Comparison of ENCODE assay signal across 18 mouse cellular contexts in genomic region chr11:97836541-97836940, GRCm38 (mm10). TPM values are rescaled to one million over a fixed set of nuclear protein-coding genes. Genes with fewer than 3 reads are reported as not detected.
DNase-seq lines count a peak whose midpoint lies in the region; ATAC-seq and TF ChIP-seq lines count a peak whose summit lies in the region.
"Had no signal": no experiment of that assay in that cellular context is flagged by ENCODE, and none has a peak within 500 bp of the region (broad histone marks: within the 10 kb centered on the region; RNA-seq: fewer than 3 reads in every experiment).

No protein-coding gene starts in this region.

- H3K79me2 ChIP-seq in liver, adult 2 months (ENCODE audit: control insufficient read depth, insufficient read depth, low read length) = peaks cover 3% of the 10 kb centered on the region; the same call in 1 of the 2 replicates

- 60% methylated on average over 8 of the region's 8 CpGs for WGBS in liver, adult 2 months
- WGBS in liver, embryonic 11.5 days = 50% methylated on average over 8 of the region's 8 CpGs

- no peaks in the 10 kb centered on the region for H3K27me3 ChIP-seq in liver, adult 2 months (ENCODE audit: control insufficient read depth, insufficient read depth, low read length)
- H3K27me3 ChIP-seq in liver, embryonic 11.5 days (replicated peaks; ENCODE audit: control insufficient read depth, insufficient read depth, low read length) = no peaks in the 10 kb centered on the region
- H3K27me3 ChIP-seq: embryonic facial prominence, embryonic 12.5 days; limb, embryonic 12.5 days; midbrain, embryonic 12.5 days had no signal

- H3K4me1 ChIP-seq in liver, adult 2 months (ENCODE audit: control insufficient read depth, insufficient read depth, low read length) = peaks cover 16% of the 10 kb centered on the region
- peaks cover 20% of the 10 kb centered on the region for H3K4me1 ChIP-seq in liver, embryonic 11.5 days (replicated peaks; ENCODE audit: control insufficient read depth, insufficient read depth, low read length)

- intact Hi-C loops in left cerebral cortex, postnatal 14 days (cut with DNase I) = no loop called here

- peaks cover 17% of the 10 kb centered on the region for H3K36me3 ChIP-seq in liver, adult 2 months (ENCODE audit: control insufficient read depth, insufficient read depth, low read length)
- H3K36me3 ChIP-seq in liver, embryonic 11.5 days (ENCODE audit: control insufficient read depth, insufficient read depth, low read length) = peaks cover 11% of the 10 kb centered on the region

- no peak for TF ChIP-seq POLR2A in liver, adult 2 months (IDR thresholded peaks at IDR 0.05; ENCODE audit: extremely low read depth, insufficient read depth, low read length)

- no peak for TF ChIP-seq CTCF in liver, adult 2 months (IDR thresholded peaks at IDR 0.05; ENCODE audit: low read depth, low read length)

- ATAC-seq in cerebellum, adult (ENCODE audit: insufficient number of reproducible peaks, low FRiP score, low TSS enrichment) = no peak
- no peak for ATAC-seq in liver, embryonic 11.5 days (replicated peaks; ENCODE audit: low FRiP score)
- ATAC-seq: forebrain, postnatal 0 days; hindbrain, embryonic 16.5 days had no signal

- H3K9ac ChIP-seq in liver, adult 2 months (ENCODE audit: low read depth, low read length) = no peak overlapping the region
- no peak overlapping the region for H3K9ac ChIP-seq in liver, embryonic 11.5 days (ENCODE audit: low read depth, low read length)
- H3K9ac ChIP-seq: embryonic facial prominence, embryonic 12.5 days; forebrain, postnatal 0 days; limb, embryonic 12.5 days; midbrain, embryonic 12.5 days had no signal

- H3K27ac ChIP-seq in liver, adult 2 months (replicated peaks; ENCODE audit: insufficient read depth, low read depth, low read length) = peak overlapping the region; percentile 29
- no peak overlapping the region for H3K27ac ChIP-seq in liver, embryonic 11.5 days (ENCODE audit: low read depth, low read length)
- H3K27ac ChIP-seq: embryonic facial prominence, embryonic 12.5 days; limb, embryonic 12.5 days; midbrain, embryonic 12.5 days had no signal

- no peak overlapping the region for H3K4me3 ChIP-seq in liver, adult 2 months (ENCODE audit: insufficient read depth, low read depth, low read length)
- no peak overlapping the region for H3K4me3 ChIP-seq in liver, embryonic 11.5 days (ENCODE audit: low read depth, low read length)
- H3K4me3 ChIP-seq: embryonic facial prominence, embryonic 12.5 days; limb, embryonic 12.5 days; midbrain, embryonic 12.5 days; myocyte had no signal

- no peak overlapping the region for H3K4me2 ChIP-seq in liver, embryonic 11.5 days
- H3K4me2 ChIP-seq: embryonic facial prominence, embryonic 12.5 days; limb, embryonic 12.5 days; midbrain, embryonic 12.5 days had no signal

- H3K9me3 ChIP-seq in liver, embryonic 11.5 days (ENCODE audit: control insufficient read depth, low read length) = no peaks in the 10 kb centered on the region
- H3K9me3 ChIP-seq: embryonic facial prominence, embryonic 12.5 days; limb, embryonic 12.5 days; midbrain, embryonic 12.5 days had no signal

- peak; percentile 23 for DNase-seq in cerebellum, adult 9-10 months
- no peak for DNase-seq in liver, adult 2 months (ENCODE audit: extremely low read depth, low read depth, low spot score)
- DNase-seq in liver, embryonic 11.5 days (ENCODE audit: low spot score) = no peak
- DNase-seq in T-cell, adult 2 months (ENCODE audit: low spot score) = peak; percentile 30
- peak; percentile 61 for DNase-seq in thymus, postnatal 14 days
- no peak for DNase-seq in frontal cortex, postnatal 14 days (ENCODE audit: low spot score in 2 of 2)
- no peak for DNase-seq in left cerebral cortex, postnatal 14 days (ENCODE audit: low spot score in 2 of 2)
- DNase-seq: forebrain, postnatal 0 days; gastrocnemius, postnatal 14 days; kidney, adult 9 months; layer of hippocampus, postnatal 36 days; lung, adult 18-20 months had no signal

RNA-seq across cellular contexts. Expression of gene B230217C12Rik, which starts 4.0 kb away (rescaled TPM):
- 0.09 and 0.27 TPM in 2 replicates for total RNA-seq in liver, adult 2 months (2014; rRNA removed)
- polyA plus RNA-seq in liver, adult 2 months (2012; rRNA removed) = 0.14 and 0.29 TPM in 2 replicates
- 3.7 and 5.4 TPM in 2 replicates for polyA plus RNA-seq in liver, embryonic 11.5 days (2014; fragmentation: Nextera tagmentation; extraction: Ambion mirVana)
- 10 to 100 TPM; 48.5 to 52.8 TPM for total RNA-seq in left cerebral cortex, postnatal 14 days (2021)

RNA-seq across cellular contexts. Expression of gene Lasp1, which starts 37.7 kb away (rescaled TPM):
- total RNA-seq in liver, adult 2 months (2014; rRNA removed) = 23.3 and 33.3 TPM in 2 replicates
- 80.5 and 85.4 TPM in 2 replicates for polyA plus RNA-seq in liver, adult 2 months (2012; rRNA removed)
- polyA plus RNA-seq in liver, embryonic 11.5 days (2014; fragmentation: Nextera tagmentation; extraction: Ambion mirVana) = 54.7 and 55.3 TPM in 2 replicates
- 100 to 1,000 TPM; 189 to 204 TPM for total RNA-seq in left cerebral cortex, postnatal 14 days (2021)

RNA-seq across cellular contexts. Expression of gene Fbxo47, which starts 47.4 kb away (rescaled TPM):
- total RNA-seq in liver, adult 2 months (2014; rRNA removed) = 1.4 and 1.9 TPM in 2 replicates
- 0.17 and 0.27 TPM in 2 replicates for polyA plus RNA-seq in liver, adult 2 months (2012; rRNA removed)
- 1.1 TPM in 2 replicates for polyA plus RNA-seq in liver, embryonic 11.5 days (2014; fragmentation: Nextera tagmentation; extraction: Ambion mirVana)
- total RNA-seq in left cerebral cortex, postnatal 14 days (2021) = under 1 TPM; 0.86 to 0.99 TPM

RNA-seq across cellular contexts. Expression of gene Rpl23, which starts 54.3 kb away (rescaled TPM):
- 240 and 283 TPM in 2 replicates for total RNA-seq in liver, adult 2 months (2014; rRNA removed)
- polyA plus RNA-seq in liver, adult 2 months (2012; rRNA removed) = 68.5 and 71.4 TPM in 2 replicates
- 756 and 842 TPM in 2 replicates for polyA plus RNA-seq in liver, embryonic 11.5 days (2014; fragmentation: Nextera tagmentation; extraction: Ambion mirVana)
- total RNA-seq in left cerebral cortex, postnatal 14 days (2021) = 100 to 1,000 TPM; 342 to 343 TPM

Comparison
In these comparisons a context has a peak if more than half of its experiments do, and no peak if none do; other contexts are left out.
1. DNase-seq: peak in cerebellum, adult 9-10 months (single experiment), T-cell, adult 2 months (single experiment) and thymus, postnatal 14 days (single experiment); none in liver, adult 2 months (single experiment), liver, embryonic 11.5 days (single experiment), frontal cortex, postnatal 14 days (0 of 2) and left cerebral cortex, postnatal 14 days (0 of 2).
2. RNA of gene B230217C12Rik, which starts 4.0 kb away (total RNA-seq): 48.5 to 52.8 TPM in left cerebral cortex, postnatal 14 days; 0.09 to 0.27 TPM in liver, adult 2 months; every median in the first group is over 10 times any median in the second.